Mouse (Mus musculus): ENCODE data around the gene Gm39115. TPM values are rescaled to one million over a fixed set of nuclear protein-coding genes. Genes with fewer than 3 reads are reported as not detected.
"Not testable (repeated sequence)": the region's sequence is repeated elsewhere in the genome, so short reads cannot be mapped to it uniquely, and the experiment has no call there.

Gm39115 gene
- polyA plus RNA-seq, 1 experiment = not detected

- no peaks in the 10 kb centered on the region for H3K27me3 ChIP-seq (ENCODE audit: control insufficient read depth)
- no peak overlapping the region for H3K4me3 ChIP-seq (replicated peaks)
- H3K9me3 ChIP-seq (ENCODE audit: control insufficient read depth, low read length) = no peaks in the 10 kb centered on the region
- H3K4me1 ChIP-seq (ENCODE audit: control insufficient read depth) = no peaks in the 10 kb centered on the region
- TF ChIP-seq GATA1 (IDR thresholded peaks at IDR 0.05; ENCODE audit: low read length) (no peak), TAL1 (IDR thresholded peaks at IDR 0.05; ENCODE audit: low read length) (no peak)
- no peaks in the 10 kb centered on the region for H3K36me3 ChIP-seq (ENCODE audit: control insufficient read depth)
Measured at GRCm38 (mm10) chr7:142148633-142149032, 12.8 kb upstream of the Gm39115 start.

DNA sequence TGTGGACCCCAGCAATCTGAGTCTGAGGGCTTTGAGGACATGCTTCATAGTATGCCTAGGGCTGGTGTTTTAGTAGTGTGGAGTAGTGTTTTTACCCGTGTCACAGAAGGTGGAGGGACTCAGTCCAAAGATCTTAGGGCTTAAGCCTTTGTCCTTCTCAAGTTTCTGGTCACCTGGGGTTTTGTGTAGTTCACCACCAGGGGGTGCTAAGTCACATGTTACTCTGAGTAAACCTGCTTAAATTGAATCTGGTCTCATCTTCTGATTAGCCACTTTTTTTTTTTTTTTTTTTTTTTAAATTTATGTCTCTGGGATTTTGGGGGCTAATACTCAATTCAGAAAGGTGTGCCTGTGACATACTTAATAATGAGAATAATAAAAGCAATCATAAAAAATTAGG, 10.2 kb upstream of the Gm39115 start:
- H3K9me3 ChIP-seq (ENCODE audit: control insufficient read depth, low read length) = no peaks in the 10 kb centered on the region
- no peaks in the 10 kb centered on the region for H3K36me3 ChIP-seq (ENCODE audit: control insufficient read depth)
- H3K27me3 ChIP-seq (ENCODE audit: control insufficient read depth) = no peaks in the 10 kb centered on the region
- no peak for TF ChIP-seq TAL1 (IDR thresholded peaks at IDR 0.05; ENCODE audit: low read length)
- TF ChIP-seq GATA1 (IDR thresholded peaks at IDR 0.05; ENCODE audit: low read length) = no peak
- no peak overlapping the region for H3K4me3 ChIP-seq (replicated peaks)
- no peaks in the 10 kb centered on the region for H3K4me1 ChIP-seq (ENCODE audit: control insufficient read depth)

DNA sequence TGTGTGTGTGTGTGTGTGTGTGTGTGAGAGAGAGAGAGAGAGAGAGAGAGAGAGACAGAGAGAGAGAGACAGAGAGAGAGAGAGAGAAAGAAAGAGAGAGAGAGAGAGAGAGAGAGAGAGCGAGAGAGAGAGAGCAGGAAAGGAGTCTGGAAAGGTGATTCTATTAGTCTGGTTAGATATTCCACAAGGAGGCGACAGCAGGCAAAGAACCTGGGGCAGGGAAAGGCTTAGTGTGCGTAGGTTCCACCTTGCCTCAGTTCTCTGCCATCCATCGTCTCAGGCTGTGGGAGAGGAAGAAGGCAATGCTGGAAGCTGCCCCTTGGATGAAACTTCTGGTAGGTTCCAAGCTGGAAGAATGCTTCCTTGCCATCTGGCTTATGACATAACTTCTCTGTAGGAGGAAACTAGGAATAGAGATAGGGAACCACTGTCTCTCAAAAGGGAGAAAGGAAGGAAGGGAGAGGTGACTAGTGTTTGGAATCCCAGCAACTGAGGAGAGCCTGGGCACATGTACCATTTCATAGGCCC, 9.6 kb upstream of the Gm39115 start:
- no peak overlapping the region for H3K4me3 ChIP-seq (replicated peaks)
- TF ChIP-seq GATA1 (IDR thresholded peaks at IDR 0.05; ENCODE audit: low read length) = no peak
- no peaks in the 10 kb centered on the region for H3K36me3 ChIP-seq (ENCODE audit: control insufficient read depth)
- no peaks in the 10 kb centered on the region for H3K4me1 ChIP-seq (ENCODE audit: control insufficient read depth)
- H3K9me3 ChIP-seq (ENCODE audit: control insufficient read depth, low read length) = no peaks in the 10 kb centered on the region
- no peaks in the 10 kb centered on the region for H3K27me3 ChIP-seq (ENCODE audit: control insufficient read depth)

- TF ChIP-seq TAL1 (IDR thresholded peaks at IDR 0.05; ENCODE audit: low read length) (no peak), GATA1 (IDR thresholded peaks at IDR 0.05; ENCODE audit: low read length) (no peak)
- Histone ChIP-seq H3K27me3 (ENCODE audit: control insufficient read depth) (no peaks in the 10 kb centered on the region), H3K4me1 (ENCODE audit: control insufficient read depth) (no peaks in the 10 kb centered on the region), H3K36me3 (ENCODE audit: control insufficient read depth) (no peaks in the 10 kb centered on the region), H3K9me3 (ENCODE audit: control insufficient read depth, low read length) (no peaks in the 10 kb centered on the region), H3K4me3 (replicated peaks) (no peak within 1 kb of the TSS)
Measured at GRCm38 (mm10) chr7:142144507-142144906, 8.7 kb upstream of the Gm39115 start, which contains the start of gene Gm45337. Gm45337 (minus strand) TSS chr7:142144607.

DNA sequence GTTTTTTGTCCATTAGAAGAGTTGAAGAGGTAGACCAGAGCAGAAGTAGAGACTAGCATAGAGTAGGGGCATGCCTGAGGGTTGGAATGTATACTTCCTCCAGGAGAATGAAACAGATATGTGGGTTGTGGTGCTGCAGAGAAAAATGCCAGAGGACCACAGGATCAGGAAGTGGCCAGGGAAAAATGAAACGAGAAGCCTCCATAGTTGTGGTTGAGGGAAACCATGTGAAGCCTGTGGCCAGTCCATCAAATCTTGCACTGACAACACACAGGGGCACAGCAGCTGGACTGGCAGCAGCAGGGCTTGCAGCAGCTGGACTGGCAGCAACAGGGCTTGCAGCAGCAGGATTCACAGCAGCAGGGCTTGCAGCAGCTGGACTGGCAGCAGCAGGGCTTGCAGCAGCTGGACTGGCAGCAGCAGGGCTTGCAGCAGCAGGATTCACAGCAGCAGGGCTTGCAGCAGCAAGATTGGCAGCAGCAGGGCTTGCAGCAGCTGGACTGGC, 7.7 kb upstream of the Gm39115 start:
- not testable (repeated sequence) for H3K9me3 ChIP-seq (ENCODE audit: control insufficient read depth, low read length); H3K4me1 ChIP-seq (ENCODE audit: control insufficient read depth); H3K27me3 ChIP-seq (ENCODE audit: control insufficient read depth); H3K36me3 ChIP-seq (ENCODE audit: control insufficient read depth); H3K4me3 ChIP-seq (replicated peaks)

- no peaks in the 10 kb centered on the region for H3K4me1 ChIP-seq (ENCODE audit: control insufficient read depth)
- H3K27me3 ChIP-seq (ENCODE audit: control insufficient read depth) = no peaks in the 10 kb centered on the region
- no peak overlapping the region for H3K4me3 ChIP-seq (replicated peaks)
- TF ChIP-seq TAL1 (IDR thresholded peaks at IDR 0.05; ENCODE audit: low read length) (no peak), GATA1 (IDR thresholded peaks at IDR 0.05; ENCODE audit: low read length) (no peak)
- H3K36me3 ChIP-seq (ENCODE audit: control insufficient read depth) = no peaks in the 10 kb centered on the region
- H3K9me3 ChIP-seq (ENCODE audit: control insufficient read depth, low read length) = no peaks in the 10 kb centered on the region
Measured at GRCm38 (mm10) chr7:142140696-142141095, 4.9 kb upstream of the Gm39115 start.

DNA sequence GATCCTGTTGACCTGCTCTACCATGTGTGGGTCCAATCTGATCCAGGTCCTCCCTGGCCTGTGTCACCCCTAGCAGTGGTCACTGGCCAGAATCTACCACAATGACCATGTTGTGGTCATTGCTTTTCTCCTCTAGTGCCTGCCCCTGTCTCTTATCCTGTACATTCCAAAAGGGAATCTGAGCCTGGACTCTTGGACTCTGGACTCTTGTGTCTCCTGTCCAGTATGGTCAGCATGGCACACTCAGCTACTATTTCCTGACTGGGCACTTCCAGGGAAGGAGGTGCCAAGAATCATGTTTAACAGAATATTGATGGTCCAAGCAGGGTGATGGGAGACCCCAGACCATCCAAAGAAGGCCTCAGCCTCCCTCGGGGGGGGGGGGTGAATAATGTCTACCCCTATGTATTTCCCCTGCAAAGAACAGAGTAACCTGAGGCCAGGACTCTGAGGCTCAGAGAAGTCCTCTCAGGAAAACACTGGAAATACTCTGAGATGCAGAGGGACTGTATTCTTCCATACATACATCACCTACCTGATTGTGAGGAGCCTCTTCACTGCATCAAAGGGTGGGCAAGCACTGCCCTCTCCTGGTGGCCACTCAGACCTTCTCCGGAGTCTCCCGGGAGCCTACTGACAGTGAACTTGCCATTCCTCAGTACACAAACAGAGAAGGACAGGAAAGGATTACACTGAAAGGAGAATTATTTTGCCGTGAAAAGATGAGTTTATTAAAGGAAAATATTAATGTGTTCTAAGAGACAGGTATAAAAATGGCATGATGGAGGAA, 1.4 kb downstream of the Gm39115 start:
- no peaks in the 10 kb centered on the region for H3K4me1 ChIP-seq (ENCODE audit: control insufficient read depth)

GRCm38 (mm10) chr7:142128843-142129242, 7.0 kb downstream of the Gm39115 start:
- no peaks in the 10 kb centered on the region for H3K36me3 ChIP-seq (ENCODE audit: control insufficient read depth)
- no peaks in the 10 kb centered on the region for H3K4me1 ChIP-seq (ENCODE audit: control insufficient read depth)
- H3K27me3 ChIP-seq (ENCODE audit: control insufficient read depth) = no peaks in the 10 kb centered on the region
- TF ChIP-seq TAL1 (IDR thresholded peaks at IDR 0.05; ENCODE audit: low read length) (no peak), GATA1 (IDR thresholded peaks at IDR 0.05; ENCODE audit: low read length) (no peak)
- H3K9me3 ChIP-seq (ENCODE audit: control insufficient read depth, low read length) = no peaks in the 10 kb centered on the region
- H3K4me3 ChIP-seq (replicated peaks) = no peak overlapping the region

More for the DNA sequence above, 1.4 kb downstream of the Gm39115 start:
- H3K4me3 ChIP-seq (replicated peaks) = no peak overlapping the region
- TF ChIP-seq TAL1 (IDR thresholded peaks at IDR 0.05; ENCODE audit: low read length) = no peak
- no peaks in the 10 kb centered on the region for H3K9me3 ChIP-seq (ENCODE audit: control insufficient read depth, low read length)
- H3K36me3 ChIP-seq (ENCODE audit: control insufficient read depth) = no peaks in the 10 kb centered on the region
- no peaks in the 10 kb centered on the region for H3K27me3 ChIP-seq (ENCODE audit: control insufficient read depth)

DNA sequence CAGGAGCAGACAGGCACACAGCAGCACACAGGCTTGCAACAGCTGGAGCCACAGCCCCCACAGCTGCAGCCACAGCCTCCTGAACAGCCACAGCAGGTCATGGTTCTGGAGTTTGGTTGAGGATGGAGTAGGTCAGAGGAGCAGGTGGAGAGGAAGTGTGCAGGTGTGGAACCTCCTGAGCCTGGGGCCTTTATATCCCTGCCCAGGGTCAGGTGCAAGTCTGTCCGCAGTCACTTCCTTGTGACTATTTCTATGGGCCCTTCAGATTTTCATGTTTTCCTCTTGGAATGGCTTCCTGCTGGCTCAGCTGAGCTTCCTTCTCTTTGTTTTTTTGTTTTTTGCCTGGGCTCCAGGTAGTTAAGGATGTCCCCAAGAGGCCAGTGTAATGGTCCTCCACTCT, 15.2 kb downstream of the Gm39115 start, which contains the start of gene Gm45618:
TSS of gene Gm45618 (minus strand) at position 101 of the 400 bp plus-strand sequence.
- H3K27me3 ChIP-seq (ENCODE audit: control insufficient read depth); H3K36me3 ChIP-seq (ENCODE audit: control insufficient read depth); H3K4me3 ChIP-seq (replicated peaks); H3K4me1 ChIP-seq (ENCODE audit: control insufficient read depth); H3K9me3 ChIP-seq (ENCODE audit: control insufficient read depth, low read length): not testable (repeated sequence)
